Mouse (Mus musculus): ENCODE results near the gene Rere. TPM values are rescaled to one million over a fixed set of nuclear protein-coding genes. Genes with fewer than 3 reads are reported as not detected.
"Not testable (repeated sequence)": the region's sequence is repeated elsewhere in the genome, so short reads cannot be mapped to it uniquely, and the experiment has no call there.

The Rere gene
- polyA plus RNA-seq, 1 experiment from 2014 or later, result 28.4 TPM

GRCm38 (mm10) chr4:150598686-150599085 lies 317.2 kb downstream of the Rere start:
- 48% methylated on average over 1 of the region's 1 CpGs for WGBS
- Histone ChIP-seq H3K27ac (no peak overlapping the region), H3K9ac (no peak overlapping the region), H3K4me3 (replicated peaks) (no peak overlapping the region), H3K27me3 (replicated peaks) (no peaks in the 10 kb centered on the region), H3K4me1 (replicated peaks) (peaks cover 19% of the 10 kb centered on the region), H3K36me3 (no peaks in the 10 kb centered on the region), H3K9me3 (no peaks in the 10 kb centered on the region), H3K4me2 (replicated peaks) (no peak overlapping the region)
- no peak for ATAC-seq

DNA sequence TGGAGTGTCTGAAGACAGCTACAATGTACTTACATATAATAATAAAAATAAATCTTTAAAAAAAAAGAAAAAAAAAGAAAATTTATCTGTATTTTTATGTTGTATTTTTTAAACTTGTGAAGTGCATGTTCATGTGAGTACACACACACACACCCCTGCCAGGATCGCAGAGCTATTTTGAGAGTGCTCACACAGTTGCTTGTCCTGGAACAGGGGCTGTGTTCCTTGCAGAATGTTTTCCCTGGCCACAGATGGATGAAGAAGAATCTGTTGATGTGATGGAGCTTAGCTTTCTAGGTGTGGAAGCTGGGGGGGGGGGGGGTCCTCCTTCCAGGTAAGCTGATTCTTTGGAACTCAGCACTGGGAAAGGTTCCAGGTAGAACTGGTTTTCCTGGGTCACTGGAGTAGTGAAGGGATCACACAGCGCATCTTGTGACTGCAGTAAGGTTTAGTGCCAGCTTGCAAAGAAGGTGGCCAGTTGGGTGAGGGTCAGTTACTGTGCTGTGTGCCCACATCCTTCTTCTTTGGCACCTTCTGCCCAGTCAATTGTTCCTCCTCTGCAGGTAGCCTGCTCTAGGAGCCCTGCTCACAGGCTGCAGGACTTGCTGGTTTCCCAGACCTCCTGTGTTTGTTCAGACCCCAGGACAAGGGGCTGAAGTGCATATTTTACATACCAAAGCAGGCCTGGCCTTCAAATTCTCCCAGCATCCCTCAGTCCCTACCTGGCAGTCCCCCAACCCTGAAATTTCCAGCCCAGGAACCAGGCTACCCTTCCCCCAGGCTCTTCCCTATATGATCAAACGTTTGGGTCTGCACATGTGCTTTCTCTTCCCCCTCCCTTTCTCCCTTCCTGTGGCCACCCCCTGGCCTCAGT lies 317.9 kb downstream of the Rere start:
- Histone ChIP-seq H3K9me3 (no peaks in the 10 kb centered on the region), H3K36me3 (no peaks in the 10 kb centered on the region), H3K27me3 (replicated peaks) (no peaks in the 10 kb centered on the region), H3K9ac (no peak overlapping the region), H3K4me3 (replicated peaks) (no peak overlapping the region), H3K4me2 (replicated peaks) (no peak overlapping the region), H3K4me1 (replicated peaks) (peaks cover 22% of the 10 kb centered on the region; the same call in 1 of the 2 replicates), H3K27ac (peak overlapping the region; percentile 40)
- 56% methylated on average over 3 of the region's 3 CpGs for WGBS
- peak; percentile 20; the same call in 1 of the 2 replicates for ATAC-seq

GRCm38 (mm10) chr4:150600503-150600902 lies 319.1 kb downstream of the Rere start:
- not testable (repeated sequence) for H3K9me3 ChIP-seq; H3K9ac ChIP-seq; H3K4me3 ChIP-seq (replicated peaks); H3K27me3 ChIP-seq (replicated peaks); H3K36me3 ChIP-seq; H3K4me2 ChIP-seq (replicated peaks); ATAC-seq; H3K27ac ChIP-seq
- WGBS, result 88% methylated on average over 2 of the region's 2 CpGs
- H3K4me1 ChIP-seq (replicated peaks), result peaks cover 24% of the 10 kb centered on the region; the same call in 1 of the 2 replicates

GRCm38 (mm10) chr4:150601489-150601888 lies 320.0 kb downstream of the Rere start:
- 85% methylated on average over 10 of the region's 10 CpGs for WGBS
- ATAC-seq, result no peak
- Histone ChIP-seq H3K4me3 (replicated peaks) (no peak overlapping the region), H3K27ac (no peak overlapping the region), H3K9me3 (no peaks in the 10 kb centered on the region), H3K4me2 (replicated peaks) (no peak overlapping the region), H3K27me3 (replicated peaks) (no peaks in the 10 kb centered on the region), H3K4me1 (replicated peaks) (peaks cover 24% of the 10 kb centered on the region; the same call in 1 of the 2 replicates), H3K9ac (no peak overlapping the region), H3K36me3 (no peaks in the 10 kb centered on the region)

- Histone ChIP-seq H3K36me3 (no peaks in the 10 kb centered on the region), H3K4me3 (replicated peaks) (no peak overlapping the region), H3K27ac (no peak overlapping the region), H3K9me3 (no peaks in the 10 kb centered on the region), H3K27me3 (replicated peaks) (no peaks in the 10 kb centered on the region), H3K4me2 (replicated peaks) (no peak overlapping the region), H3K4me1 (replicated peaks) (peaks cover 14% of the 10 kb centered on the region; the same call in 1 of the 2 replicates), H3K9ac (no peak overlapping the region)
- no peak for ATAC-seq
- WGBS, result 95% methylated on average over 1 of the region's 1 CpGs
Measured at GRCm38 (mm10) chr4:150603366-150604061, 322.1 kb downstream of the Rere start.

GRCm38 (mm10) chr4:150605804-150606203 lies 324.4 kb downstream of the Rere start:
- peaks cover 2% of the 10 kb centered on the region for H3K36me3 ChIP-seq
- H3K4me2 ChIP-seq (replicated peaks), result no peak overlapping the region
- no peaks in the 10 kb centered on the region for H3K27me3 ChIP-seq (replicated peaks)
- WGBS, result 80% methylated on average over 3 of the region's 3 CpGs
- H3K9ac ChIP-seq, result no peak overlapping the region
- H3K4me3 ChIP-seq (replicated peaks), result no peak overlapping the region
- 0 out of 2 replicates have a peak, but pooled peaks cover 5% of the 10 kb centered on the region for H3K4me1 ChIP-seq (replicated peaks)
- no peak for ATAC-seq
- H3K27ac ChIP-seq, result no peak overlapping the region
- H3K9me3 ChIP-seq, result no peaks in the 10 kb centered on the region

DNA sequence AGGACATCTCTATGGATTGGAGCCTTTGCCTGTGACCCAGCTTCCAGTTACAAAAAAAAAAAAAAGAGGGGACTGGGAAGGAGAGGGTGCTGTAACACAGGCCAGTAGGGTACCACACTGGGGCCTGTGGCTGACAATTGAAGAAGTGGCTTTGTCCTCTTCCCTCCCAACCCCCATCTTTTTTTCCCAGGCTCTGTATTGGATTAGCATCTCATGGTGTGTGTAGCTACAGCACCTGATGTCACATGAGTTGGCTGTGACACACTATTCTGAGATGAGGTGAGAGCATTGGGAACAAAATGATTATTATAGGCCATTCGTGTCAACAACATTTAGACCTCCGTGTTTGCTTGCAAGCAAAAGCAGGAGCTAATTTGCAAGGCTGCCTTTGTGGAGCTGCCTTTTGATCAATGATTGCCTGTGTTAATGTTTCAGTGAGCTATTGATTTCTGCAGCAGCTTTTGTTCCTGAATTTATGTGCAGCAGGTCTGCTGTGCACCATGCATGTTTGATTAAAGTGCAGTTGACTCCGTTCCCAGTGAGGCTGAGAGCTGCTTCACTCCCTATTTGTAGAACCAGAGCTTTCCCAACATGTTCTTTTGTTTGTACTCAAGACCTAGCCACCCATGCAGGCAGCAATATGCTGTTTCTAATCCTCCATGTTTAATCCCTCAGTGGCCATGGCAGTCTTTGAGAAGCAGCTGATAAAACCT lies 325.2 kb downstream of the Rere start:
- no peak overlapping the region for H3K9ac ChIP-seq
- no peaks in the 10 kb centered on the region for H3K27me3 ChIP-seq (replicated peaks)
- H3K4me3 ChIP-seq (replicated peaks), result no peak overlapping the region
- WGBS, result 51% methylated on average over 3 of the region's 3 CpGs
- 0 out of 2 replicates have a peak overlapping the region, but pooled peaks have one; percentile 22 for H3K27ac ChIP-seq
- no peaks in the 10 kb centered on the region for H3K9me3 ChIP-seq
- peaks cover 6% of the 10 kb centered on the region for H3K36me3 ChIP-seq
- no peak overlapping the region for H3K4me2 ChIP-seq (replicated peaks)
- no peak for ATAC-seq
- 0 out of 2 replicates have a peak, but pooled peaks cover 5% of the 10 kb centered on the region for H3K4me1 ChIP-seq (replicated peaks)

DNA sequence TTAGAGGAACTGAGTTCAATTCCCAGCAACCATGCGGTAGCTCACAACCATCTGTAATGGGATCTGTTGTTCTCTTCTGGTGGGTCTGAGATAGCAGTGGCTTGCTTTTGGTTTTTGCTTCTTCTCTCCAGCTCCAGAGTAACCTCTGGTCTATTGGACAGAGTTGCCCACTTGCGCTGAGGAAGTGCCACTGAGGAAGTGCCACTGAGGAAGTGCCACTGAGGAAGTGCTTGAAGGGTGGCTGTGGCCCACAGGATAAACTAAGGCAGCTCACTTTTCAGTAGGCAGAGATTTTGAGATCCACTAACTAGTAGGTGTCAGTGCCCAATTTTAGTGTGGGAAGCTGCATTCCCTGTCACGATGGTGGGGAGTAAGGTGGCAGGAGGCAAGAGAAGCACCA lies 327.2 kb downstream of the Rere start:
- Histone ChIP-seq H3K36me3 (peaks cover 27% of the 10 kb centered on the region), H3K9ac (no peak overlapping the region), H3K9me3 (no peaks in the 10 kb centered on the region), H3K4me2 (replicated peaks) (no peak overlapping the region), H3K27me3 (replicated peaks) (no peaks in the 10 kb centered on the region), H3K4me1 (replicated peaks) (0 out of 2 replicates have a peak, but pooled peaks cover 5% of the 10 kb centered on the region), H3K4me3 (replicated peaks) (no peak overlapping the region), H3K27ac (no peak overlapping the region)
- ATAC-seq, result no peak
- WGBS, result 95% methylated on average over 3 of the region's 3 CpGs

- H3K27ac ChIP-seq, result no peak overlapping the region
- H3K9me3 ChIP-seq, result no peaks in the 10 kb centered on the region
- 85% methylated on average over 7 of the region's 7 CpGs for WGBS
- H3K4me2 ChIP-seq (replicated peaks), result no peak overlapping the region
- H3K9ac ChIP-seq, result no peak overlapping the region
- H3K36me3 ChIP-seq, result peaks cover 76% of the 10 kb centered on the region
- no peaks in the 10 kb centered on the region for H3K27me3 ChIP-seq (replicated peaks)
- no peaks in the 10 kb centered on the region for H3K4me1 ChIP-seq (replicated peaks)
- no peak overlapping the region for H3K4me3 ChIP-seq (replicated peaks)
- no peak for ATAC-seq
Measured at GRCm38 (mm10) chr4:150613715-150614114, 332.3 kb downstream of the Rere start.

DNA sequence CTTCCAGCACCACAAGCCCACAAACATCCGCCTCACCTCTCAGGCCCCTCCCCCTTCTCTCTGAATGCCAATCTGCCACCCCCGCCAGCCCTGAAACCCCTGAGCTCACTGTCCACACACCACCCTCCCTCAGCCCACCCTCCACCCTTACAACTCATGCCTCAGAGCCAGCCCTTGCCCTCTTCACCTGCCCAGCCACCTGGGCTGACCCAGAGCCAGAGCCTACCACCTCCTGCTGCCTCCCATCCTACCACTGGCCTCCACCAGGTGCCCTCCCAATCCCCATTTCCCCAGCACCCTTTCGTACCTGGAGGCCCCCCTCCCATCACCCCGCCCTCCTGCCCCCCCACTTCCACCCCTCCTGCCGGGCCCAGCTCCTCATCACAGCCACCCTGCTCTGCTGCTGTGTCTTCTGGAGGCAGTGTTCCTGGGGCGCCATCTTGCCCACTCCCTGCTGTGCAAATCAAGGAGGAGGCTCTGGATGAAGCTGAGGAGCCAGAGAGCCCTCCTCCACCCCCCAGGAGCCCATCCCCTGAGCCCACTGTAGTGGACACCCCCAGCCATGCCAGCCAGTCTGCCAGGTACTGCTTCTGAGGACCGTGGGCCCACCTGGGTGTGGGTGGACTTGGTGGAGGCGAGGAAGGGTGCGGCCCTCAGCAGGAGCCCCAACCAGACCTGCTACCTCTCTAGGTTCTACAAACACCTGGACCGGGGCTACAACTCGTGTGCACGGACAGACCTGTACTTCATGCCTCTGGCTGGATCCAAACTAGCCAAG lies 334.0 kb downstream of the Rere start:
- Histone ChIP-seq H3K4me3 (replicated peaks) (no peak overlapping the region), H3K27ac (no peak overlapping the region), H3K9me3 (no peaks in the 10 kb centered on the region), H3K4me2 (replicated peaks) (no peak overlapping the region), H3K9ac (no peak overlapping the region), H3K36me3 (peaks cover 85% of the 10 kb centered on the region), H3K27me3 (replicated peaks) (no peaks in the 10 kb centered on the region), H3K4me1 (replicated peaks) (no peaks in the 10 kb centered on the region)
- ATAC-seq, result no peak
- WGBS, result 82% methylated on average over 12 of the region's 12 CpGs

DNA sequence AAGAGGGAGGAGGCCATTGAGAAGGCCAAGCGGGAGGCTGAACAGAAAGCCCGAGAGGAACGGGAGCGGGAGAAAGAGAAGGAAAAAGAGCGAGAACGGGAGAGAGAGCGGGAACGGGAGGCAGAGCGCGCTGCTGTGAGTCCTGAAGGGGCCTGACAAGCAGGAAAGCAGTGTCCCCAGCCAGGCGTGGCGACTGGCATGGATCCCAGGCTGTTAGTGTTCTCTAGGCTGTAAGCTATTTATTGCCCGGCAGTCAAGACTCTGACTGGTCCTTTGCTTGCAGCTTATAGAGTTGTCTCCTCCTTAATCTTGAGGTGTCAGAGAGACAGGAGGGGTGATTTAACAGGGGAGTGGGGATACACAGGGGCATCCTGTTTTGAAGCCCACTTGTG lies 334.6 kb downstream of the Rere start:
- H3K36me3 ChIP-seq, result peaks cover 85% of the 10 kb centered on the region
- no peaks in the 10 kb centered on the region for H3K9me3 ChIP-seq
- no peak overlapping the region for H3K4me3 ChIP-seq (replicated peaks)
- no peaks in the 10 kb centered on the region for H3K27me3 ChIP-seq (replicated peaks)
- no peak for ATAC-seq
- no peaks in the 10 kb centered on the region for H3K4me1 ChIP-seq (replicated peaks)
- H3K9ac ChIP-seq, result no peak overlapping the region
- no peak overlapping the region for H3K27ac ChIP-seq
- 84% methylated on average over 13 of the region's 13 CpGs for WGBS
- no peak overlapping the region for H3K4me2 ChIP-seq (replicated peaks)

Measured in intestine, embryonic 15.5 days (tissue).